In genomic region chr14:22049282-22049681, GRCm38 (mm10) we compare ENCODE assay signal across 22 mouse cellular contexts. TPM values are rescaled to one million over a fixed set of nuclear protein-coding genes. Genes with fewer than 3 reads are reported as not detected.
A peak's percentile ranks its signal among the peaks of the same experiment; 100 is the strongest.
DNase-seq lines count a peak whose midpoint lies in the region; ATAC-seq lines count a peak whose summit lies in the region.
"Had no signal": no experiment of that assay in that cellular context is flagged by ENCODE, and none has a peak within 500 bp of the region (broad histone marks: within the 10 kb centered on the region; RNA-seq: fewer than 3 reads in every experiment).

No protein-coding gene starts in this region.

- ATAC-seq in liver, embryonic 12.5 days = peak; percentile 91
- peak; percentile 85 for ATAC-seq in megakaryocyte-erythroid progenitor cell, adult 5-6 weeks (replicated peaks; ENCODE audit: low FRiP score, low TSS enrichment, poor library complexity, severe bottlenecking)
- ATAC-seq: forebrain, embryonic 15.5 days; intestine, embryonic 16.5 days; midbrain, embryonic 16.5 days had no signal

- peak overlapping the region; percentile 53 for H3K4me2 ChIP-seq in liver, embryonic 12.5 days
- H3K4me2 ChIP-seq: forebrain, embryonic 15.5 days; heart, embryonic 13.5 days; hindbrain, embryonic 14.5 days; neural tube, embryonic 15.5 days had no signal

- no peak overlapping the region for H3K9ac ChIP-seq in liver, embryonic 12.5 days
- H3K9ac ChIP-seq: forebrain, embryonic 15.5 days; heart, embryonic 13.5 days; hindbrain, embryonic 14.5 days; neural tube, embryonic 15.5 days had no signal

- H3K36me3 ChIP-seq in heart, embryonic 10.5 days = no peaks in the 10 kb centered on the region
- no peaks in the 10 kb centered on the region for H3K36me3 ChIP-seq in liver, embryonic 12.5 days
- H3K36me3 ChIP-seq: embryonic facial prominence, embryonic 10.5 days; forebrain, embryonic 15.5 days; G1E; heart, embryonic 13.5 days; neural tube, embryonic 15.5 days had no signal

- H3K27me3 ChIP-seq in heart, embryonic 10.5 days (ENCODE audit: insufficient read depth, poor library complexity, severe bottlenecking) = peaks cover 26% of the 10 kb centered on the region
- H3K27me3 ChIP-seq in liver, embryonic 12.5 days (replicated peaks) = no peaks in the 10 kb centered on the region

- H3K27ac ChIP-seq in heart, embryonic 10.5 days = peak overlapping the region; percentile 59; the same call in 1 of the 2 replicates
- peak overlapping the region; percentile 27 for H3K27ac ChIP-seq in liver, embryonic 12.5 days
- H3K27ac ChIP-seq: embryonic facial prominence, embryonic 10.5 days; forebrain, embryonic 15.5 days; heart, embryonic 13.5 days; hindbrain, embryonic 14.5 days; neural tube, embryonic 15.5 days; stomach, postnatal 0 days had no signal

- no peak overlapping the region for H3K4me3 ChIP-seq in heart, embryonic 10.5 days
- no peak overlapping the region for H3K4me3 ChIP-seq in liver, embryonic 12.5 days
- H3K4me3 ChIP-seq: embryonic facial prominence, embryonic 10.5 days; forebrain, embryonic 15.5 days; heart, embryonic 13.5 days; megakaryocyte, embryonic 14.5 days; neural tube, embryonic 15.5 days had no signal

- 41% methylated on average over 1 of the region's 1 CpGs for WGBS in heart, embryonic 10.5 days
- 10% methylated on average over 1 of the region's 1 CpGs for WGBS in liver, embryonic 12.5 days (ENCODE audit: insufficient replicate concordance)

- intact Hi-C loops in heart, postnatal 36 days (cut with DNase I) = no loop called here

- peaks cover 21% of the 10 kb centered on the region for H3K4me1 ChIP-seq in heart, embryonic 10.5 days
- peaks cover 35% of the 10 kb centered on the region for H3K4me1 ChIP-seq in liver, embryonic 12.5 days

- no peaks in the 10 kb centered on the region for H3K9me3 ChIP-seq in heart, embryonic 10.5 days
- H3K9me3 ChIP-seq in liver, embryonic 12.5 days (replicated peaks) = no peaks in the 10 kb centered on the region
- H3K9me3 ChIP-seq: embryonic facial prominence, embryonic 10.5 days; forebrain, embryonic 15.5 days; G1E; heart, embryonic 13.5 days; megakaryocyte, embryonic 14.5 days; neural tube, embryonic 15.5 days had no signal

- DNase-seq in heart, embryonic 10.5 days (ENCODE audit: low spot score) = peak; percentile 79
- no peak for DNase-seq in heart, postnatal 36 days
- DNase-seq in c-Kit-positive CD71-positive TER-119-negative erythroid progenitor cells, embryonic 14.5 days (ENCODE audit: low read depth) = peak; percentile 17
- DNase-seq in right cerebral cortex, postnatal 25 days = no peak
- DNase-seq in cerebellum, adult 9-11 months = no peak
- DNase-seq: adrenal gland, postnatal 25 days; cerebellum, adult 2 months; gastrocnemius, postnatal 25 days; kidney, postnatal 4 days; lung, postnatal 10 days had no signal

RNA-seq across cellular contexts. Expression of gene Lrmda, which starts 29.8 kb away (rescaled TPM):
- 0.60 and 1.1 TPM in 2 replicates for polyA plus RNA-seq in heart, embryonic 10.5 days (2016; fragmentation: Nextera tagmentation; extraction: Ambion mirVana)
- total RNA-seq in heart, postnatal 36 days (2021) = 1 to 10 TPM; 1.1 to 1.7 TPM
- polyA plus RNA-seq in liver, embryonic 12.5 days (2016; fragmentation: Nextera tagmentation; extraction: Ambion mirVana) = 0.23 and 0.49 TPM in 2 replicates
- 7.8 and 9.6 TPM in 2 replicates for total RNA-seq in megakaryocyte-erythroid progenitor cell, adult 5-6 weeks (2014; fragmentation: Nextera tagmentation)
- total RNA-seq in megakaryocyte-erythroid progenitor cell, adult 5-6 weeks (2017) = 3.4 and 6.4 TPM in 2 replicates
- total RNA-seq: G1E had no signal
- polyA plus RNA-seq: G1E; midbrain, embryonic 16.5 days had no signal

RNA-seq across cellular contexts. Expression of gene Zfp503, which starts 59.9 kb away (rescaled TPM):
- 3.2 and 13.4 TPM in 2 replicates for polyA plus RNA-seq in heart, embryonic 10.5 days (2016; fragmentation: Nextera tagmentation; extraction: Ambion mirVana)
- total RNA-seq in heart, postnatal 36 days (2021) = 1 to 10 TPM; 1.8 to 2.2 TPM
- polyA plus RNA-seq in liver, embryonic 12.5 days (2016; fragmentation: Nextera tagmentation; extraction: Ambion mirVana) = 2.8 and 4.0 TPM in 2 replicates
- total RNA-seq in megakaryocyte-erythroid progenitor cell, adult 5-6 weeks (2014; fragmentation: Nextera tagmentation) = not detected in 2 replicates
- not detected in 2 replicates for total RNA-seq in megakaryocyte-erythroid progenitor cell, adult 5-6 weeks (2017)
- total RNA-seq: G1E had no signal

Comparison
In these comparisons a context has a peak if more than half of its experiments do, and no peak if none do; other contexts are left out.
1. DNase-seq: peak in heart, embryonic 10.5 days (single experiment) and c-Kit-positive CD71-positive TER-119-negative erythroid progenitor cells, embryonic 14.5 days (single experiment); none in heart, postnatal 36 days (0 of 2), right cerebral cortex, postnatal 25 days (single experiment) and cerebellum, adult 9-11 months (single experiment).